ENCODE assay signal across 9 mouse cellular contexts in genomic region chr9:44709600-44709999, GRCm38 (mm10). TPM values are rescaled to one million over a fixed set of nuclear protein-coding genes. Genes with fewer than 3 reads are reported as not detected.
DNase-seq lines count a peak whose midpoint lies in the region; ATAC-seq and TF ChIP-seq lines count a peak whose summit lies in the region.
"Had no signal": no experiment of that assay in that cellular context is flagged by ENCODE, and none has a peak within 500 bp of the region (broad histone marks: within the 10 kb centered on the region; RNA-seq: fewer than 3 reads in every experiment).

No protein-coding gene starts in this region.

- H3K79me2 ChIP-seq in CH12.LX (replicated peaks; ENCODE audit: control insufficient read depth, extremely low read depth, insufficient read depth, poor library complexity, severe bottlenecking): no peaks in the 10 kb centered on the region

- DNase-seq in kidney, adult 2 months: peak; percentile 42
- no peak for DNase-seq in kidney, adult 11 months
- peak; percentile 64 for DNase-seq in CH12.LX (ENCODE audit: extremely low read depth)
- DNase-seq in T-cell, adult 2 months (ENCODE audit: low spot score): peak; percentile 44
- DNase-seq in testis, postnatal 10 days (ENCODE audit: low spot score): peak; percentile 65
- DNase-seq in right cerebral cortex, postnatal 25 days: no peak

- H3K9ac ChIP-seq in CH12.LX (ENCODE audit: insufficient read depth, low read depth): no peak overlapping the region
- no peak overlapping the region for H3K9ac ChIP-seq in limb, embryonic 12.5 days (replicated peaks)

- in situ Hi-C loops in CH12.LX (cut with MboI; ENCODE audit: low pct_ligation_motif_present, low pct_unique_long_range_greater_than_20kb, low sequenced_read_pairs): no loop called here

- no peaks in the 10 kb centered on the region; the same call in 1 of the 2 replicates for H3K36me3 ChIP-seq in kidney, adult 2 months (ENCODE audit: control insufficient read depth, insufficient read depth, low read length)
- H3K36me3 ChIP-seq in CH12.LX (replicated peaks in 1 of 2; ENCODE audit: control insufficient read depth in 1 of 2, insufficient read depth in 1 of 2, low read length in 1 of 2): peaks cover 5 to 99% of the 10 kb centered on the region in 2 experiments
- H3K36me3 ChIP-seq in limb, embryonic 12.5 days: peaks cover 89% of the 10 kb centered on the region

- H3K27me3 ChIP-seq in kidney, adult 2 months (replicated peaks; ENCODE audit: control insufficient read depth, insufficient read depth, low read length): no peaks in the 10 kb centered on the region
- no peaks in the 10 kb centered on the region for H3K27me3 ChIP-seq in CH12.LX (replicated peaks)
- no peaks in the 10 kb centered on the region for H3K27me3 ChIP-seq in limb, embryonic 12.5 days

- peak; percentile 55 for TF ChIP-seq RAD21 in CH12.LX (IDR thresholded peaks at IDR 0.05; ENCODE audit: low read depth, low read length)

- dilution Hi-C loops in CH12.LX (cut with MboI; ENCODE audit: extremely low pct_ligation_motif_present, extremely low pct_unique_long_range_greater_than_20kb, low sequenced_read_pairs): no loop called here

- H3K4me1 ChIP-seq in kidney, adult 2 months (ENCODE audit: control insufficient read depth, insufficient read depth, low read length): peaks cover 7% of the 10 kb centered on the region
- H3K4me1 ChIP-seq in CH12.LX (ENCODE audit: control insufficient read depth in 1 of 2, insufficient read depth in 2 of 2): peaks cover 0 to 10% of the 10 kb centered on the region in 2 experiments; a peak in 3 of 4 replicates
- H3K4me1 ChIP-seq in limb, embryonic 12.5 days (replicated peaks): peaks cover 19% of the 10 kb centered on the region

- 73% methylated on average over 2 of the region's 2 CpGs for WGBS in kidney, adult 2 months
- WGBS in limb, embryonic 12.5 days: 52% methylated on average over 2 of the region's 2 CpGs

- TF ChIP-seq CTCF in kidney, adult 2 months (conservative IDR thresholded peaks at IDR 0.05; ENCODE audit: insufficient read depth, insufficient read length, low read depth, low read length): peak; percentile 80
- TF ChIP-seq CTCF in CH12.LX (conservative IDR thresholded peaks at IDR 0.05 in 1 of 2, IDR thresholded peaks at IDR 0.05 in 1 of 2; ENCODE audit: low read depth in 2 of 2, low read length in 2 of 2): peak; percentile 69 to 78; a peak in 3 of 4 replicates

- no peak for ATAC-seq in limb, embryonic 12.5 days (ENCODE audit: insufficient number of reproducible peaks, insufficient read depth, low FRiP score, low TSS enrichment, low read depth)
- no peak for ATAC-seq in inflammation-experienced regulatory T-cells, adult 6 months

- TF ChIP-seq EP300 in CH12.LX (IDR thresholded peaks at IDR 0.05; ENCODE audit: low read length): no peak

- no peak overlapping the region for H3K4me2 ChIP-seq in CH12.LX (ENCODE audit: insufficient read depth, low read depth, poor library complexity, severe bottlenecking)
- no peak overlapping the region for H3K4me2 ChIP-seq in limb, embryonic 12.5 days

- TF ChIP-seq POLR2A in kidney, adult 2 months (IDR thresholded peaks at IDR 0.05; ENCODE audit: low read depth, low read length): no peak
- TF ChIP-seq POLR2A in CH12.LX (IDR thresholded peaks at IDR 0.05; ENCODE audit: low read depth, low read length): no peak

- H3K4me3 ChIP-seq in kidney, adult 2 months (ENCODE audit: insufficient read depth, low read depth, low read length): no peak overlapping the region
- no peak overlapping the region for H3K4me3 ChIP-seq in CH12.LX (replicated peaks in 1 of 3; ENCODE audit: low read depth in 2 of 3, low read length in 2 of 3, poor library complexity in 1 of 3)
- no peak overlapping the region for H3K4me3 ChIP-seq in limb, embryonic 12.5 days (replicated peaks)
- H3K4me3 ChIP-seq: megakaryocyte, embryonic 14.5 days had no signal

- H3K9me3 ChIP-seq in CH12.LX (replicated peaks; ENCODE audit: low read length): no peaks in the 10 kb centered on the region
- no peaks in the 10 kb centered on the region for H3K9me3 ChIP-seq in limb, embryonic 12.5 days
- H3K9me3 ChIP-seq: megakaryocyte, embryonic 14.5 days had no signal

- no peak overlapping the region for H3K27ac ChIP-seq in kidney, adult 2 months (ENCODE audit: insufficient read depth, low read depth, low read length)
- H3K27ac ChIP-seq in CH12.LX (ENCODE audit: insufficient read depth, low read depth): no peak overlapping the region
- H3K27ac ChIP-seq in limb, embryonic 12.5 days: peak overlapping the region; percentile 81; the same call in 1 of the 2 replicates

TF ChIP-seq in CH12.LX, 34 proteins besides CTCF, POLR2A, EP300 and RAD21:
- no peak for TF ChIP-seq BHLHE40 (IDR thresholded peaks at IDR 0.05; ENCODE audit: low read depth, low read length)
- no peak for TF ChIP-seq MEF2A (IDR thresholded peaks at IDR 0.05; ENCODE audit: borderline replicate concordance, low read depth, low read length)
- TF ChIP-seq SIN3A (IDR thresholded peaks at IDR 0.05; ENCODE audit: low read length): no peak
- peak; percentile 58 for TF ChIP-seq SMC3 (IDR thresholded peaks at IDR 0.05; ENCODE audit: low read depth, low read length)

RNA-seq across cellular contexts. Expression of gene Phldb1, which starts 25.4 kb away (rescaled TPM):
- 37.6 and 46.4 TPM in 2 replicates for polyA plus RNA-seq in kidney, adult 2 months (2012; rRNA removed)
- total RNA-seq in CH12.LX (2012; rRNA removed): 10.1 and 14.6 TPM in 2 replicates
- total RNA-seq in CH12.LX (2014; rRNA removed): 7.9 and 9.7 TPM in 2 replicates
- 15.1 and 18.3 TPM in 2 replicates for polyA plus RNA-seq in CH12.LX (2012; ENCODE audit: insufficient read length, low read depth)
- 60.4 and 65.4 TPM in 2 replicates for polyA plus RNA-seq in limb, embryonic 12.5 days (2016; fragmentation: Nextera tagmentation; extraction: Ambion mirVana)
- polyA plus RNA-seq in inflammation-experienced regulatory T-cells, adult 6 months (2017; shearing (Covaris generic)): under 1 TPM; 0.41 to 0.92 (median 0.58) TPM

RNA-seq across cellular contexts. Expression of gene Treh, which starts 36.6 kb away (rescaled TPM):
- 32.2 and 34.4 TPM in 2 replicates for polyA plus RNA-seq in kidney, adult 2 months (2012; rRNA removed)
- total RNA-seq in CH12.LX (2012; rRNA removed) (not detected in 2 replicates), CH12.LX (2014; rRNA removed) (not detected in 2 replicates)
- not detected in 2 replicates for polyA plus RNA-seq in CH12.LX (2012; ENCODE audit: insufficient read length, low read depth)
- polyA plus RNA-seq in limb, embryonic 12.5 days (2016; fragmentation: Nextera tagmentation; extraction: Ambion mirVana): not detected in 2 replicates
- not detected for polyA plus RNA-seq in inflammation-experienced regulatory T-cells, adult 6 months (2017; shearing (Covaris generic))

RNA-seq across cellular contexts. Expression of gene Arcn1, which starts 58.0 kb away (rescaled TPM):
- 42.3 and 50.9 TPM in 2 replicates for polyA plus RNA-seq in kidney, adult 2 months (2012; rRNA removed)
- total RNA-seq in CH12.LX (2012; rRNA removed) (79.4 and 95.2 TPM in 2 replicates), CH12.LX (2014; rRNA removed) (145 and 150 TPM in 2 replicates)
- 127 and 146 TPM in 2 replicates for polyA plus RNA-seq in CH12.LX (2012; ENCODE audit: insufficient read length, low read depth)
- 194 and 208 TPM in 2 replicates for polyA plus RNA-seq in limb, embryonic 12.5 days (2016; fragmentation: Nextera tagmentation; extraction: Ambion mirVana)
- polyA plus RNA-seq in inflammation-experienced regulatory T-cells, adult 6 months (2017; shearing (Covaris generic)): 100 to 1,000 TPM in 1 of 3 experiments, 10 to 100 TPM in 2; 64.6 to 101 (median 67.3) TPM

RNA-seq across cellular contexts. Expression of gene Ift46, which starts 58.1 kb away (rescaled TPM):
- 51.0 and 58.8 TPM in 2 replicates for polyA plus RNA-seq in kidney, adult 2 months (2012; rRNA removed)
- total RNA-seq in CH12.LX (2012; rRNA removed) (49.8 and 51.4 TPM in 2 replicates), CH12.LX (2014; rRNA removed) (57.7 and 60.7 TPM in 2 replicates)
- 77.7 and 80.0 TPM in 2 replicates for polyA plus RNA-seq in CH12.LX (2012; ENCODE audit: insufficient read length, low read depth)
- polyA plus RNA-seq in limb, embryonic 12.5 days (2016; fragmentation: Nextera tagmentation; extraction: Ambion mirVana): 139 and 150 TPM in 2 replicates
- 10 to 100 TPM; 43.4 to 67.5 (median 47.3) TPM for polyA plus RNA-seq in inflammation-experienced regulatory T-cells, adult 6 months (2017; shearing (Covaris generic))

Comparison
In these comparisons a context has a peak if more than half of its experiments do, and no peak if none do; other contexts are left out.
1. DNase-seq: peak in kidney, adult 2 months (single experiment), CH12.LX (single experiment), T-cell, adult 2 months (single experiment) and testis, postnatal 10 days (single experiment); none in kidney, adult 11 months (single experiment) and right cerebral cortex, postnatal 25 days (single experiment).
2. RNA of gene Treh, which starts 36.6 kb away (polyA plus RNA-seq): 32.2 to 34.4 TPM in kidney, adult 2 months; not detected in CH12.LX, not detected in limb, embryonic 12.5 days and not detected in inflammation-experienced regulatory T-cells, adult 6 months; every median in the first group is over 10 times any median in the second.